Mouse (Mus musculus): ENCODE measurements around the gene Stoml1.

Gene Stoml1

GRCm38 (mm10) chr9:58253033-58253804 is at the start of gene Stoml1:
Gene Stoml1 (plus strand): TSS chr9:58253164.
- in situ Hi-C loops (cut with MboI; ENCODE audit: unreplicated experiment in 2 of 2): loop anchor here (25.0 kb wide), 2 partner anchors 416 to 441 kb away; partner anchors contain the start of gene Arid3b (in 1 of the 2)

GRCm38 (mm10) chr9:58203516-58204447 is 49.2 kb upstream of the Stoml1 start, which contains the start of the genes Islr and Islr2:
Gene Islr (minus strand): TSS chr9:58204306.
Gene Islr2 (minus strand): TSS chr9:58204319.
- in situ Hi-C loops (cut with MboI; ENCODE audit: unreplicated experiment in 2 of 2): loop anchor here (5.0 to 25.0 kb wide), 4 partner anchors 161 to 541 kb away; partner anchors contain the start of gene Csk (in 1 of the 2)

- in situ Hi-C loops (cut with MboI; ENCODE audit: unreplicated experiment in 2 of 2): loop anchor here (5.0 to 25.0 kb wide), 4 partner anchors 162 to 542 kb away; partner anchors contain the start of gene Csk (in 1 of the 2)
These were observed 48.4 kb upstream of the Stoml1 start for GRCm38 (mm10) chr9:58204448-58205000.

GRCm38 (mm10) chr9:58206013-58206412 is 47.0 kb upstream of the Stoml1 start:
- in situ Hi-C loops (cut with MboI; ENCODE audit: unreplicated experiment in 2 of 2): loop anchor here (10.0 to 25.0 kb wide), 2 partner anchors 541 to 544 kb away; partner anchors contain the start of gene Csk (in 1 of the 2)

- in situ Hi-C loops (cut with MboI; ENCODE audit: unreplicated experiment in 2 of 2): loop anchor here (10.0 to 25.0 kb wide), 2 partner anchors 545 to 547 kb away; partner anchors contain the start of gene Csk (in 1 of the 2)
These were observed 43.3 kb upstream of the Stoml1 start for GRCm38 (mm10) chr9:58209462-58210303.

- in situ Hi-C loops (cut with MboI; ENCODE audit: unreplicated experiment in 2 of 2): loop anchor here in 1 of 2 experiments (25.0 kb wide), 1 partner anchor 548 kb away; the partner anchor contains the start of gene Csk
These were observed 42.7 kb upstream of the Stoml1 start for GRCm38 (mm10) chr9:58210304-58210627.

GRCm38 (mm10) chr9:58213377-58213776 is 39.6 kb upstream of the Stoml1 start:
- in situ Hi-C loops (cut with MboI; ENCODE audit: unreplicated experiment in 2 of 2): loop anchor here in 1 of 2 experiments (25.0 kb wide), 1 partner anchor 551 kb away; the partner anchor contains the start of gene Csk

- in situ Hi-C loops (cut with MboI; ENCODE audit: unreplicated experiment in 2 of 2): loop anchor here in 1 of 2 experiments (25.0 kb wide), 1 partner anchor 552 kb away; the partner anchor contains the start of gene Csk
These were observed 39.1 kb upstream of the Stoml1 start for GRCm38 (mm10) chr9:58213865-58214264.

- in situ Hi-C loops (cut with MboI; ENCODE audit: unreplicated experiment in 2 of 2): loop anchor here in 1 of 2 experiments (25.0 kb wide), 1 partner anchor 552 kb away; the partner anchor contains the start of gene Csk
These were observed 38.3 kb upstream of the Stoml1 start for GRCm38 (mm10) chr9:58214519-58215180.

GRCm38 (mm10) chr9:58216402-58216801 is 36.6 kb upstream of the Stoml1 start:
- in situ Hi-C loops (cut with MboI; ENCODE audit: unreplicated experiment in 2 of 2): loop anchor here in 1 of 2 experiments (25.0 kb wide), 1 partner anchor 554 kb away; the partner anchor contains the start of gene Csk

- in situ Hi-C loops (cut with MboI; ENCODE audit: unreplicated experiment in 2 of 2): loop anchor here in 1 of 2 experiments (25.0 kb wide), 1 partner anchor 556 kb away; the partner anchor contains the start of gene Csk
These were observed 34.4 kb upstream of the Stoml1 start for GRCm38 (mm10) chr9:58218539-58218938.

- in situ Hi-C loops (cut with MboI; ENCODE audit: unreplicated experiment in 2 of 2): loop anchor here (5.0 to 25.0 kb wide), 3 partner anchors 147 to 558 kb away; partner anchors contain the start of gene Csk (in 1 of the 2)
These were observed 32.6 kb upstream of the Stoml1 start for GRCm38 (mm10) chr9:58220218-58220903.

GRCm38 (mm10) chr9:58224356-58224755 is 28.6 kb upstream of the Stoml1 start:
- in situ Hi-C loops (cut with MboI; ENCODE audit: unreplicated experiment in 2 of 2): loop anchor here (5.0 to 25.0 kb wide), 3 partner anchors 143 to 562 kb away; partner anchors contain the start of gene Csk (in 1 of the 2)

GRCm38 (mm10) chr9:58225915-58226913 is 26.8 kb upstream of the Stoml1 start:
- in situ Hi-C loops (cut with MboI; ENCODE audit: unreplicated experiment in 2 of 2): loop anchor here (5.0 to 10.0 kb wide), 4 partner anchors 56 to 309 kb away; partner anchors contain the start of gene Tbc1d21 (in 1 of the 2)

- in situ Hi-C loops (cut with MboI; ENCODE audit: unreplicated experiment in 2 of 2): loop anchor here (5.0 to 10.0 kb wide), 4 partner anchors 53 to 306 kb away; partner anchors contain the start of gene Tbc1d21 (in 1 of the 2)
These were observed 24.0 kb upstream of the Stoml1 start for GRCm38 (mm10) chr9:58228777-58229466.

- in situ Hi-C loops (cut with MboI; ENCODE audit: unreplicated experiment in 2 of 2): no loop called here
These were observed 21.2 kb upstream of the Stoml1 start for GRCm38 (mm10) chr9:58231746-58232145.

Data from v-Abl transformed pro-B cells (cell line).